Mouse (Mus musculus): ENCODE results near the gene Olfr1509.

- no peak for TF ChIP-seq CTCF (IDR thresholded peaks at IDR 0.05; ENCODE audit: insufficient read depth, low read depth, low read length)
- TF ChIP-seq POLR2A (IDR thresholded peaks at IDR 0.05; ENCODE audit: insufficient read depth, low read depth, low read length), result no peak
These were observed 19.1 kb downstream of the Olfr1509 start for GRCm38 (mm10) chr14:52461928-52462327.

Measured in olfactory bulb, adult 2 months (tissue).